Mouse (Mus musculus): ENCODE data around the gene Tmem115.

GRCm38 (mm10) chr9:107570845-107571244 lies 37.1 kb downstream of the Tmem115 start:
- no peak for TF ChIP-seq CTCF (IDR thresholded peaks at IDR 0.05)
- no peak for TF ChIP-seq EP300 (IDR thresholded peaks at IDR 0.05; ENCODE audit: insufficient read depth, low read depth, low read length)
